Mouse (Mus musculus) spleen, postnatal 10 days (tissue): Measurements from ENCODE around the gene Pard6b.
"Not testable (repeated sequence)": the region's sequence is repeated elsewhere in the genome, so short reads cannot be mapped to it uniquely, and the experiment has no call there.

Experiments used
- DNase-seq, 2 experiments: peaks; one replicate each; pipeline ENCODE4 v3.0.0; 2021 to 2022; ENCODE audit warnings: low spot score in 2 of 2

Pard6b gene

DNA sequence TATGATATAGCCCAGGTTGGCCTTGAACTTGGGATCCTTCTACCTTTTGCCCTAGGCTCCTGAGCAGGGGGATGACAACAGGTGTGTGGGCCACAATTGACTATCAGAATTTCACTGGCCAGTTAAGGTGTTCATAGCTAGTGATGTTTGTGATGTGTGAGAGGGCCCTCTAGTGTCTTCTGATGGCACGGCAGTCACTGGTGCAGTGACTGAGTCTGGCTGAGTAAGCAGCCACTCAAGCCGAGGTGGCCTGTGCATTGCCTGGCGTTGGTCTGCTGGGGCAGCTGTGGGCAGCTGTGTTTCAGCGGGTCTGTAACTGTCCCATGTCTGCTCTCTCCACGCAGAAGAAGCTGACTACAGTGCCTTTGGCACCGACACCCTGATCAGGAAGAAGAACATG is 17.2 kb downstream of the Pard6b start:
- peak in 1 of 2 experiments; percentile 60 for DNase-seq

DNA sequence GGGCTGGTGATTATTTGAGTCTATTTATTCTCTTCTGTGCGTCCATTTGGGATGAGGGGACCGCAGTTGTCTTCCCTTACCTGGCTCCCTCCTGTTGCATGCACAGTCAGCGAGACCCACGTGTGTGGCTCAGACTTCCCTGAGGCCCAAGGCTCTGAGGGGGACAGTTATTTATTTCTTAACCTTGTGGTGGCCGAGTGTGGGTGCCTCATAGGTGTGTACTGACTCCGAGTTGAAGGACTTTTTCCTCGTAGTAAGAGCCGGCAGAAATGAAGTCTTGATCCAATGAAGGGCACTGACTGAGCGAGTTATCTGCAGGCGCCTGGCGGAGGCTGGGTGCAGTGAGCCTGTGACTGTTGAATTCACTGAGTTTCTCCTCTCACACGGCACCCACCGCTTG is 19.2 kb downstream of the Pard6b start:
- DNase-seq: no peak

DNA sequence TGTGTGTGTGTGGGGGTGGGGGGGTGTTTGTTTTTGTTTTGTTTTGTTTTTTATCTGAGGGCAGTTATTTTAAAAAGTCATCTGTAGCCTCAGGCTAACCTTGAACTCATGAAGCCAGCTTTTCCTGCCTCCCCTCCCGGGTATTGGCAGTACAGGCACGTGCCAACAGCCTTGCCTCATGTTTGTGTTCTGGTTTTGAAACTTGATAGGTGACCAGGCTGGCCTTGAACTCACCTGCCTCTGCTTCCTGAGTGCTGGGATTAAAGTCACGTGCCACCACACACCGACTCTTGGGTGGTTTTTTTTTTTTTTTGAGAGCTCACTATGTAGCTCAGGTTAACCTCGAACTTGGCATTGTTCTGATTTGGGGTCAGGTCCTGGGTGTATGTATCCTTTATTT is 21.0 kb downstream of the Pard6b start:
- DNase-seq: no peak

DNA sequence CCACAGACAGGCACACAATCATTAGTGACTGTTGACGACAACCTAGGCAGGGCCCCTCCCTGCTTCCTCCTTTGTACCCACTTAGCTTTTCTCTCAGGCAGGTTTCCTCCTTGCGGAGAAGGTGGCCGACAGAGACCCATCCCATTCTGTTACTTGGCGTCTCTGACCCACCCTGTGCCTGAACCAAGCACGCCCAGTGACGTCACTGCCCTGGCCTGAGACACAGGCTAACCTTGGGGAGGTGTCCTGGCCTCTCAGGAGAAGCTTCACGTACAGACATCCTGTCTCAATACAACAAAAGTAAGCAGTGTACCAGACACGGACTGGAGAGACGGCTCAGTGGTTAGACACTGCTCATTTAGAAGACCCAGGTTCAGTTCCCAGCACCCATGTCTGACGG is 22.5 kb downstream of the Pard6b start:
- DNase-seq: no peak

DNA sequence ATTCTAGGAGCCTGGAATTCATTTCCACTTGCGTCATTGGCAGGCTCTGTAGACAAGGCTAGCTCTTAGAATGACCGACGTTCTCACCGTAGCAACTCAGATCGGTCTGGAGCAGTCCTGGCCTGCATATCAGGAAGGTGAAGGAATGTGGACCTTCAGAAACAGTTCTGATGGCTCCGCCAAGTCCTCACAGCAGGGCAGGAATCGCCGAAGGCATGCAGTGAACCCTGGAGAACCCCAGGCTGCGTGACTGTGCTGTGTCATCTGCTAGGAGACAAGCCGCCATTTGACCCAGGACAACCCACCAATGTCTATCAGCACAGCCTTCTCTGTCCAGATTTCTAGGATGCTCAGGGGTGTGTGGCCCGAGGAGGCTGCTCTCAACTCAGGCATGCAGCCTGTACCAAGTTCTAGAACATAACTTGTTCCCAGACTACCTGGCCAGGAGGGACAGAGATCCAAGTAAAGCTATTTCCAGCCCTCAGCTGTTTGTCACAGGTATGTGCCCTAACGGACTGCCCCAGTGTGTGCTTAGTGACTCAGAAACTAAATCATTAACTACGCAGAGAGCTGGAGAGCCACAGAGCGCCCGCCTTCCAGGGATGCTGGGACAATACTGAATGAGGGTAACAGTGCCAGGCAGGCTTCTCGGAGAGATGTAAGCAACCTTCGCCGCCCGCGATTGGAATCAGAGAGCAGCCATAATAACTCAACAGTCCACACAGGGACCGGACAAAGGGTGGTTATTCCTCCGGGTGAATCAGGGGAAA is 23.8 kb downstream of the Pard6b start:
- no peak for DNase-seq

DNA sequence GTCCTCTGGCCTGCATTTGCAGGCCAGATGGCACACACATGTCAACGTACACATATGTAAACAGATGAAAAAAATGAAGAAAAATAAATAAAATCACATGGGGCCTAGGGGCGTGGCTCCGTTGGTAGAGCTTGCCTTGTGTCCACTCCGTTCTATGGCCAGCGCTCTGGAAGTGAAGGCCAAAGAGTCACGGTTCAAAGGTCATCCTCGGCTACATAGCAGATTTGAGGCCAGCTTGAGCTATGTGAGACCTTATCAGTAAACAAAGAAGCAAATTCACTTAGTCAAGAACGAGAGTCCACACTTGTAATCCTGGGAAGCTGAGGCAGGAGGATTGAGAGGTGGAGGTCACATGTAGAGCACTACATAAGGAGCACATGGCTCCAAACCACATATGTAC is 24.5 kb downstream of the Pard6b start:
- no peak for DNase-seq

DNA sequence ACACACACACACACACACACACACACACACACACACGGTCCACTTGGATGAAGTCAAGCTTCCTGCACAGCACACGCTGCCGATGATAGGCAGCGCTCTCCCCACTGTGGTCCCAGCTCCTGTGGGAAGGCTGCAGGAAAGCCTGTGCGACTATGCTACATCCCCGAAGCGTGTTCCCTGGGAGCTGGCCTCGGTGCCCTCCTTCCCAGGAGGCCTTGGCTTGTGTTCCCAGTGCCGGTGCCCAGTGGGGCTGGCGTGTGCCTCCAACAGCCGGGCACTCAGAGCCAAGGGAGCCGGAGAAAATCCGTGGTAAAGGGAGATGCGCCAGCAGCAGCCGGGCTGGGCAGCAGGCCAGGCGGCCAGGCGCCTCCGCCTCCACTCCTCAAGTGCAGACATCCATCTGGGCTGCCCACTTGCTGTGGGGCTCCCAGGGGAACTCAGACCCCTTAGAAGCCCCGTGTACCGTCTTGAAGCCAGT is 25.9 kb downstream of the Pard6b start:
- no peak for DNase-seq

DNA sequence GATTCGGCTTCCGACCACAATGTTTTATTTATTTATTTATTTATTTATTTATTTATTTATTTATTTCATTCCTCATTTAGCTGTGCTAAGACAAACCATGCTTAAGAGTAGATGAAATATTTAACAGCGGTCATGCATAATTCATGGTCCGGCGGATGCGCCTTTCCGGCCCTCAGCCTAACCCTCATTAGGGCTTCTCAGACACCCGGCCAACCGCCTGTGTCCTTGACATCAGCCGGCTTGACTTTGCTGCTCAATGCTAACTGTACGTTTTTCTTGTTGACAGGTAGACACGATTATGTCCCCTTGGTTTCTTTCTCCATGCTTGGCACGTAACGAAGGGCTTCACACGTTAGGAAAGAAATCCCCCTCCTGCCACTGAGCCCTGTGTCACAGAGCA is 26.6 kb downstream of the Pard6b start:
- DNase-seq: no peak

DNA sequence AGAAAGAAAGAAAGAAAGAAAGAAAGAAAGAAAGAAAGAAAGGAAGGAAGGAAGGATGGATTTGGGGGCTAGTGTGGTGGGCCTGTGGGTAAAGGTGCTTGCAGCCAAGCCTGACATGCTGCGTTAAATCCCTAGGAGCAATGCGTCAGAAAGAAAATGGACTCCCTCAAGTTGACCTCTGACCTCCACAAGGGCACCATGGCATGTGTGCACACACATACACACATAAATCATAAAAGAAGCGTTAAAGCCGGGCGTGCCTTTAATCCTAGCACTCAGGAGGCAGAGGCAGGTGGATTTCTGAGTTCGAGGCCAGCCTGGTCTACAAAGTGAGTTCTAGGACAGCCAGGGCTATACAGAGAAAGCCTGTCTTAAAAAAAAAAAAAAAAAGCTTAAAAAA is 27.1 kb downstream of the Pard6b start:
- DNase-seq: not testable (repeated sequence)

DNA sequence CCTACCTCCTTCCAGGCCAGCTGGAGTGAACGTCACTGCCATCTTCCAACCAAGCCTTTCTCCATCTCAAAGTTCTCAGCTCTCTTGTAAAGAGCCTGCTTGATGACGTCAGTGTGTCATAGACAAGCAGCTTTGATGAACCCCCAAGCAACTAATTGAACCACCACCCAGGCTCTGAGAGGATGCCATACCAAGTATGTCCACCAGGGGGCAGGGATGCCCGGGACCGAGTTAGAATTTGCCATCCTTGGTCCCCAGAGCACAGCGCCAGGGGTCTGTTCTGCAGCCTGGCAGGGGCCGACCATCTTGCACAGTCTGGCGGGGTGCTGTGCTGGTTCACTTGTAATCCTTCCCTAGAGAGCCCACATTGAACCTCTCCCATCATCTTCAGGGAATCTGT is 31.1 kb downstream of the Pard6b start:
- peak; percentile 55 to 85 for DNase-seq

DNA sequence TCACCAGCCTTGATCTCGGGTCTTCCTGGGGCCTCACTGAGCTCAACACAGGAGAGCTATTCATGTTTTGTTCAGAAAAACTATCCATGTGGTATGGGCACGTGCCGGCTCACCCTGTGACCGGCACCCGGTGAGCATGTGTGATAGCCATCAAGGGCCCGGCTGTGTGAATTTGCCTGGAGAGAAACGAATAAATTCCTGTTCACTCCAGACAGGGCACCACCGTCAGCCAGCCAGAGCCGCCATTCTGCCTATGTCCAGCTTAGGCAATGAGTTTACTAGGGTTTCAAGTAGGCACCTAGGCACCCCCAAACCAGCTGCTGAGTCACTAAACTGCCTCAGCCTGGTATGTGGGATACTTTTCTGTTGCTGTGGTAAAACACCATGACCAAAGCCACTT is 32.5 kb downstream of the Pard6b start:
- no peak for DNase-seq

DNA sequence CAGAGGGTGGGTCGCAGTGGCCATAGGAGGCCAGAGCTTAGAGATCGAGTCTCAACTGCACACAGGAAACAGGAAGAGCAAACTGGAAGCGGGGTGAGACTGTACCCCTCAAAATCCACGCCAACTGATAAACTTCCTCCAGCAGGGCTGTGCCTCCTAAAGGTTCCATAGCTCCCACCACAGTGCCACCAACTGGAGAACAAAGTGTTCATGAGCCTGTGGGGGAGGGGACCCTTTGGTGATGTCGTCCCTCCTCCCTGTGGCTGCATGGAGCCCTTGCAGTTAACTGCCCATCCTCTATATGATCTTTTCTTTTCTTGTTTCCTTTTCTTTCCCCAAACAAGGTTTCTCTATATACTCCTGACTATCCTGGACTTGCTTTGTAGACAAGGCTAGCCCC is 32.9 kb downstream of the Pard6b start:
- DNase-seq: no peak

DNA sequence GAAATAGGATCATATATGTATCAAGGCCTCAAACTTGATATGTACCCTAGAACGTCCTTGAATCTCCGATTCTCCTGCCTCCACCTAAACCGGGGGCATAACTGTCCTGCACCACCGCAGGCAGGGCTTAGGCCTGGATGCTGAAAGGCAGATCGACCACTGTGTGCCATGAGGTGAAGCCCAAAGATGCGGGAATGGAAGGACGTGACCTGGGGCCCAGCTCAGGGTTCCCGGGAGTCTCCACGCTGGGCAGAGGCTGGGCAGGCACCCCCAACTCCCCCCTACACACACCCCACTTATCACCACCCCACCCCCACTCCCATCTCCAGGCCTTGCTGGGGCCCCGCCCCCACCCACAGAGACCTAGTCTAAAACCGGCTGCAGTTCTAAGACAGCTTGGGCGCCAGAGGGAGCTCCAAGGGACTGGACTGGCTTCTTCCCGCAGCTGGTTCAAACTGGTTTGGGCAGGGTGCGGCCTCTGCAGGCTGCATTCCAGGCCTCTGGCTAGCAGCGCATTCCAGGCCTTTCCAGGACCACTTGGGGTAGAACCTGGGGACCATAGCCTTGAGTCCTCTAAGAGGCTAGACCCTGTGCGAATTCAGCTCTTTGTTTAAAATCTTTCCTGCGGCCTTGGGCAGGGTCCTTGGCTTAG is 34.0 kb downstream of the Pard6b start:
- peak in 1 of 2 experiments; percentile 70 for DNase-seq

DNA sequence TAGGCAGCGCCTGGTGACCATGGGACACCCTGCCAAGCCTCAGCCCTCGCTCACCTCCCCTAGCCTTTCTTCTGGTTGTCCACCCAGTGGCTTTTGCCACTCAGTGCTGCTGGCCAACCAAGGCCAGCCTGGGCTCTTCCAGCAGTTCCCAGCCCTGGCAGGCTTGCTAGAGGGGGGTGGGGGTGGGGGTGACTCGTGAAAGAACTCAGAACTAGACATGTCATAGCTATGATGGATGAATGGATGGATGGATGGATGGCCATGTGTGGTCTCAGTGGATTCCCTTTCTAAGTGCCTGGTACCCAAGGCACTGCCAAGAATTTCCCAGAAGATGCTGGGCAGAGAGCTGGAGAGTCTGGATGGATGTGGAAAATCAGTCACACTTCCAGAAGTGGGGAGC is 35.0 kb downstream of the Pard6b start:
- no peak for DNase-seq

DNA sequence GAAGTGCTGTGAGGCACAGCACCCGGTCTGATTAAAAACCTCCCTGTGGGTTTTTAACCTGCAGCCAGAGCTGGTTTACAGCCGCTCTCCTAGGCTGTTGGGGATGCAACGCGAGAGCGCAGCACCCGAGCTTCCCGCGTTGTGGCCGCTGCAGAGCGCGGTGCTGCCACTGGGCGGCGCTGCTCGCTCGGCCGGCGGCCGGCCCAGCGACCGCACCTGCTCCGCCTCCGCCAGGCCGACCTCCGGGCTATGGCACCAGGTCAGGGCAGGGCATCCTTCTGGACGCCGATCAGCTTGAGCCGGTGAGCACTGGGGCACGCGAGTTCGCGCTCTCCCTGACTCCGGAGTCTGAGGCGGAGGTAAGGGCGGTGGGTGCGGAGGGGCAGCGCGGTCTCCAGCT is 36.3 kb downstream of the Pard6b start:
- peak; percentile 57 to 72 for DNase-seq

DNA sequence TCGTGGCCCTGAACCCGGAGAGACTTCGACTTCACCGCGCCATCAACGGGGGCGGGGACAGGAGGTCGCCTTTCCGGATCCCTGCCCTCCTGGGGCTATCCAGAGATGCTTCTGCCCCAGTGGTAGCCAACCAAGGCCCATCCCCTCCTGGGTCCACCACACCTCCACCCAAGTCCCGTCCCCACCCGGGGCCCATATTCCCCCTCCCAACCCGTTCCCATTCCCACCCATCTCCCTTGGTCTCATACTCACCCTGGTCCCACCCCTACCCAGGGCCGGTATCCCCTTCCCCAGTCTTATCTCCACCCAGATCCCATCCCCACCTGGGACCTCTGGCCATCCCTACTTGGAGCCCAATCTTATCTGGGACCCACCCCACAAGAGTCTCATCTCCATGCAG is 36.7 kb downstream of the Pard6b start:
- no peak for DNase-seq

DNA sequence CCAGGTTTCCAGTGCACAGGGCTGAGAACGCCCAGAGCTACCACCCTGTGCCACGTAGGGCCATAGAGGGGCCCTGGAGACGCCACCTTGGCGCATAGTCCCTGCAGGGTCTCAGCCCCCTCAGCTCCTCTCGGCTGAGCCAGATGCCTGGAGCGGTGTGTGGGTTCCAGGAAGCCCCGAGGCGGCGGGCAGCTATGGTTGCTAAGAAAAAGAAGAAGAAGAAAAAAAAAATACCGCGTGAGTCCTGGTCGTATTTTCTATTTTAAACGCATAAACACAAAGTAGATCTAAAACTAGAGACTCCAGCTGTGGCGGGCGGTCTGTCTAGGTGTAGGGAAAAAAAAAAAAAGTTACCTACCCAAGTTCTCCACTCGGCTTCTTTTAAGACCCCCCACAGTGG is 37.2 kb downstream of the Pard6b start:
- DNase-seq: no peak

DNA sequence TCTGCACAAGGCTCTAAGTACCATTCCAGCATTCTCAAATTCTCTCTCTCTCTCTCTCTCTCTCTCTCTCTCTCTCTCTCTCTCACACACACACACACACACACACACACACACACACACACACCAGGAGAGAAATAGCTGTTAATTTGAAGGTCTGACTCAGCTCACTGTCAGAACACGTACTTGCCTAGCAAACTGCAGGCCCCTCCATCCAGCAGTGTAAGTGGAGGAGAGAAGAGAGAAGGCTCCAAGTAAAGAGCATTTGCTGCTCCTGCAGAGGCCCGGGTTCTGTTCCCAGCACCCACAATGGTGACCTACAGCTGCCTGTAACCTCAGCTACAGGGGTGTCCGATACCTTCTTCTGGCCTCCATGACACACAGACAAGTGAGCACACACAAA is 37.7 kb downstream of the Pard6b start:
- no peak for DNase-seq

DNA sequence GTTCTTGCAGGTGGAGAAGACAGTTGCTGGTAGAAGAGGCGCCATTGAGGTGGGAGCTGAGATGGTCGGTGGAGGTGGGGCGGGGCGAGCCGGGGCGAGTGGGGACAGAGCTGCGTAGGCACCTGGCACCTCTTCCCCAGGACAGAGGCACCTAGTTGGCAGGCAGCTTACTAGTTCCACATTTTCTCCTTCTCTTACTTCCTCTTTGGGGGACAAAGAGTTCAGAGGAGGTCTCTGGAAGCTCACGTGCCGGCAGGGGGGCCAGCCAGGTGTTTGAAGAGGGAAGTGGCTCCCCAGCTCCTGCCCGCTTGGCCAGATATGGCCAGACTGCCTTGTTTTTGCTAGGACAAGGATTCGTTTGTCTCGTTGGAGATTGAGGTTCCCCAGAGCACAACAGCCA is 38.3 kb downstream of the Pard6b start:
- peak in 1 of 2 experiments; percentile 52 for DNase-seq

DNA sequence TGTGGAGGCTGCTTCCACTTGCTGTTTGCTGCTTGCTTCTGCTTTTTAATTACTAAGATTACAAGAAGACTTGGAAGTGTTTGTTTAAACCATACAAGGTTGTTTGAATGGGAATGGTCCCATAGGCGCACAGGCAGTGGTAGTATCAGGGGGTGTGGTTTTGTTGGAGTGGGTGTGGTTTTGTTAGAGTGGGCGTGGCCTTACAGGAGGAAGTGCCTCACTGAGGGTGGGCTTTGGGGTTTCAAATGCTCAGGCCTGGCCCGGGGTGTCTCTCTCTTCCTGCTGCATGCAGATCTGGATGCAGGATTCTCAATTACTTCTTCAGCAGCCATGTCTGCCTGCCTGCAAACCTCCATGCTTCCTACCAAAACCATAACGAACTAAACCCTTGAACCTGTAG is 40.1 kb downstream of the Pard6b start:
- no peak for DNase-seq

DNA sequence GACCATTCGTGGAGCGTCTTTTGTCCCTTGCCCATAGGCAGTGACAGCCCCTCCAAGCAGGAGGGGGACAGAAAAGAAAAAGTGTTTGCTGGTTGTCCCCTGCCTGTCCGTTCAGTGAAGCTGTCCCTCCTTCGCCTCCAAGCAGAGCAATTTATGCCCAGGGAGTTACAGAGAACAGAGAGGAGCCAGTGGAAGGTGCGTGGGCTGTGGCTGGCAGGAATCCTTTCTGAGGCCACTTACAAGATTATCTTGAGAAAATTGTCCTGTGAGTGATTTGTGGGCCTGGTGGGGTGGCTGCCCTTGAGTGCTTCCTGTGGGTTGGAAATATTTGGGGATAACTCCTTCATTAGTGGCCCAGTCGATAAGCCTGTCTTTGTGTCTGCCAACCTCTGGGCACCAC is 42.8 kb downstream of the Pard6b start:
- DNase-seq: no peak

DNA sequence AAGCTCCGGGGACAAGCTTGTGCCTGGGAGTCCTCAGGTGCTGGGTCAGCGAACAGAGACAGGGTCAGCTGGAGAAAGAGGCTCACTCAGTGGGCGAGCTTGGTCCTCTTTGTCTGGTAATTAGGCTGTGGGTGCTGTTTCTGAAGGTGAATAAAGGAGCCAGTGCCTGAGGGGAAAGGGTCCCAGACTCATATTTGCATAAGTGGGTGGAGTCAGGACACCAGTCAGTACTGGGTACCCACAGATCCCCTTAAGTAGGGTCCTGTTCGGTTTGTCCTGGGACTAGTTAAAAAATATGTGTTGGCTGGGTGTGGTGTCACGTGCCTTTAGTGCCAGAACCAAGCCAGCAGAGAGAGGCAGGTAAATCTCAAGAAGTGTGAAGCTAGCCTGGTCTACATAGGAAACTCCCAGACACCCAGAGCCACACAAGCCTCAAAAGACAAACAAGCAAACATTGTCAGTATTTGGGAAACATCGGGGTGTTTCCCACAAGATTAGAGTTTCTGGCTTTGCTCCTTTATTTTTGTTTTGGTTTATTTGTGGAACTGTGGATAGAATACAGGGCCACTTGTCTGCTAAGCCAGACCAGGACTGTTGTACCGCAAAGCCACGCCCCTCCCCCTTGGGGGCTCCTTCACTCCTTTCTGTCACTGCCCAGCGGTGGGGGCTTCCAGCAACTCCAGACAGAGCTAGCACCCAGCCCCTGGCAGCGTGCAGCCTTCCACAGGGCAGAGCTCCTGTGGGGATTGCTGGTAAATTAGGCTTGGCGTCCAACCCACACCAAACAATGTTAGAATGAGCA is 44.7 kb downstream of the Pard6b start:
- DNase-seq: no peak

DNA sequence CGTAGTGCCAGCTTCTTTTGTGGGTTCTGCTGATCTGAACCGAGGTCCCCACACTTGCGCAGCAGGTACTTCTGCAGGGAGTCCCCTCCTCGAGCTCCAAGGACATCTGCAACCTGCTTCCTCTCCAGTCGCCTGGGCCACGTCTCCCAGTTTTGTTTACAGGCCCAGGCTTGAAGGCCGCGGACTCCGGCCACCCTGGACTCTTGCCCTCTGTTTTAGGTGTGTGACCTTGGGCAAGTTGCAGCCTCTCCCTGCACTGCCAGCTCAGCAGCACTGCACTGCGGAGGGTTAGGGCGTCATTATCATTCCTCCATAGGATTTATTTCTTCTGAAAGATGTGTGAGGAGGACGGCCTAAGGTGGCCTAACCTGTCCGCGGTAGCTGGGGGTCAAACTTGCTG is 47.0 kb downstream of the Pard6b start:
- no peak for DNase-seq
